Mouse (Mus musculus) kidney, embryonic 14.5 days (tissue): ENCODE data around the gene Gm5741. TPM values are rescaled to one million over a fixed set of nuclear protein-coding genes. Genes with fewer than 3 reads are reported as not detected.
A peak's percentile ranks its signal among the peaks of the same experiment; 100 is the strongest.

Source experiments
- ATAC-seq: fragments of 200-750 bp; cut with Nextera tagmentation; 2 replicates; pipeline ENCODE4 v1.8.0; 2017; ENCODE audit warnings: moderate number of reproducible peaks, mild to moderate bottlenecking, moderate TSS enrichment, moderate library complexity; ENCODE audit not compliant: low FRiP score, low TSS enrichment
- H3K27ac ChIP-seq: fragments of 300-500 bp; sonication (generic); 2 replicates; pipeline ENCODE4 v1.5.1; 2014; ENCODE audit warnings: low read depth, mild to moderate bottlenecking, low read length, moderate library complexity, mixed read lengths
- H3K27me3 ChIP-seq: fragments of 300-500 bp; sonication (generic); 2 replicates; pipeline ENCODE4 v1.6.1; 2014; ENCODE audit warnings: mild to moderate bottlenecking, low read length; ENCODE audit not compliant: control insufficient read depth, insufficient read depth
- H3K36me3 ChIP-seq: fragments of 300-500 bp; sonication (generic); 2 replicates; pipeline ENCODE4 v1.6.1; 2014; ENCODE audit warnings: low read length, mixed read lengths; ENCODE audit not compliant: control insufficient read depth, insufficient read depth
- H3K4me1 ChIP-seq: fragments of 300-500 bp; sonication (generic); 2 replicates; pipeline ENCODE4 v1.6.1; 2014; ENCODE audit warnings: low read length, mixed read lengths; ENCODE audit not compliant: control insufficient read depth, insufficient read depth
- H3K4me2 ChIP-seq: fragments of 300-500 bp; sonication (generic); replicated peaks from 2 replicates; pipeline ENCODE4 v1.6.1; 2014; ENCODE audit warnings: low read depth, mild to moderate bottlenecking, low read length
- H3K4me3 ChIP-seq: fragments of 300-500 bp; sonication (generic); 2 replicates; pipeline ENCODE4 v1.5.1; 2014; ENCODE audit warnings: mild to moderate bottlenecking, low read length
- H3K9ac ChIP-seq: fragments of 300-500 bp; sonication (generic); 2 replicates; pipeline ENCODE4 v1.6.1; 2014; ENCODE audit warnings: low read depth, mild to moderate bottlenecking, low read length, moderate library complexity
- H3K9me3 ChIP-seq: fragments of 300-500 bp; sonication (generic); 2 replicates; pipeline ENCODE4 v1.6.1; 2016; ENCODE audit warnings: low read length; ENCODE audit not compliant: control insufficient read depth
- WGBS: fragments of 180-500 bp; shearing (Covaris S2); extraction: QIAGEN DNeasy Blood & Tissue Kit; methylation state at CpG from one replicate; pipeline ENCODE4 v1.1.7; 2014; 5-methylcytosine and 5-hydroxymethylcytosine counted together
- polyA plus RNA-seq: library from polyadenylated mRNA; unstranded; fragments of >200 nt; fragmentation: Nextera tagmentation; extraction: Ambion mirVana; gene quantifications from 2 replicates; pipeline ENCODE4 v1.2.1, GENCODE M21; 2014

Gm5741 gene
- polyA plus RNA-seq, 1 experiment from 2014 or later, result 1.1 TPM

DNA sequence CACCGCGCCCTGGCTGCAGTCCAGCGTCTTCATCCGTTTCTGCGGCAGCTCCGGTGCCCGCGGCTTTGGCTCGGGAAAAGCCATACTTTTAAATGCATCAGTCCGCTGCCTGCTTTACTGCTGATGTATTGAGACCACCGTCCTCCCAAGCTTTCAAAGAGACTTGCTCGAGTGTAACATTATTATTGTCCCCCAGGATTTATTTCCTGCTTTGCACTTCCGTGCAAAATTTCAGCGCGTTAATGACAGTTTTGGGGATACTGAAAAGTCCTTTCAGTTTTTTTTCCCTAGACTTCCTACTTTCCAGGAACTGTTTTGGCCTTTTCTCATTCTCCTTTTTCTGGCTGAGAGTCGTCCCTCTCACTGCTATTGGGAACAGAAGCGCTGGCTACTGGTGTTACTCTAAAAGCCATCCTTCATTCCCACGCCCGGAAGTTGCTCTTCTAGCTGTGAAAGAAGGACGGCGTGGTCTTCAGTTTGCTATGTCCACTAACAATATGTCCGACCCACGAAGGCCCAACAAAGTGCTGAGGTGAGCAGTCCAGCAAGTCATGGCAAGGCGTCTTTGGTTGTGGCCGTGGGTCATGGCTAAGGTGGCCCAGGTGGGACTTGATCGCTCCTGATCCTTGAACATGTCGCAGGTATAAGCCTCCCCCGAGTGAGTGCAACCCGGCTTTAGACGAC is 12.9 kb upstream of the Gm5741 start, which contains the start of gene Wdr83os:
TSS of gene Wdr83os (plus strand) at position 209 of the 684 bp plus-strand sequence.
- Histone ChIP-seq H3K4me1 (peaks cover 11% of the 10 kb centered on the region; the same call in 1 of the 2 replicates), H3K36me3 (peaks cover 28% of the 10 kb centered on the region), H3K4me2 (peak within 1 kb of the TSS; percentile 88), H3K27me3 (no peaks in the 10 kb centered on the region), H3K27ac (peak within 1 kb of the TSS; percentile 79), H3K9ac (peak within 1 kb of the TSS; percentile 88), H3K4me3 (peak within 1 kb of the TSS; percentile 95), H3K9me3 (no peaks in the 10 kb centered on the region)
- ATAC-seq, result peak; percentile 0; the same call in 1 of the 2 replicates
- WGBS, result under 1% methylated on average over 30 of the region's 30 CpGs

DNA sequence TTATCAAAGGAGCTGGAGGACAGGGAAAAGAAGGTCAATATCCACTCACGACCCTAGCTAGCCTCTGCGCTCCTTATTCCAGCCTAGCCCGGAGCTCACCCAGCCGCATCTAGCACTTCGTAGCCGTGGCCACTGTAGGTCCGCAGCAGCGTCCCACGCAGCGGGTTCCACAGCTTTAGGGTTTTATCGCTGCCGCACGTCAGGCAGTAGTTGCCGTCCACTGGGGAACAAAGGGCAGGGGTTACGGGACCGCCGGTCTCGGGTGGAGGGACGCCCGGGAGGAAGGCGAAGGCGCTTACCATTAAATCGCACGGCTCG is 12.4 kb upstream of the Gm5741 start:
- Histone ChIP-seq H3K27me3 (no peaks in the 10 kb centered on the region), H3K9ac (peak overlapping the region; percentile 88), H3K4me2 (peak overlapping the region; percentile 88), H3K4me3 (peak overlapping the region; percentile 95), H3K4me1 (peaks cover 11% of the 10 kb centered on the region; the same call in 1 of the 2 replicates), H3K27ac (peak overlapping the region; percentile 79; the same call in 1 of the 2 replicates), H3K9me3 (no peaks in the 10 kb centered on the region), H3K36me3 (peaks cover 28% of the 10 kb centered on the region)
- no peak for ATAC-seq
- WGBS, result under 1% methylated on average over 25 of the region's 25 CpGs

GRCm38 (mm10) chr8:85076993-85077392 is 9.2 kb upstream of the Gm5741 start:
- no peak overlapping the region for H3K4me3 ChIP-seq
- H3K9me3 ChIP-seq, result no peaks in the 10 kb centered on the region
- H3K4me2 ChIP-seq, result no peak overlapping the region
- H3K9ac ChIP-seq, result no peak overlapping the region
- H3K27ac ChIP-seq, result no peak overlapping the region
- ATAC-seq, result no peak; the same call in 1 of the 2 replicates
- 2% methylated on average over 2 of the region's 2 CpGs for WGBS
- peaks cover 9% of the 10 kb centered on the region for H3K4me1 ChIP-seq
- H3K36me3 ChIP-seq, result peaks cover 45% of the 10 kb centered on the region
- no peaks in the 10 kb centered on the region for H3K27me3 ChIP-seq

- Histone ChIP-seq H3K4me1 (peaks cover 4% of the 10 kb centered on the region), H3K27ac (no peak overlapping the region), H3K4me3 (no peak overlapping the region), H3K9me3 (no peaks in the 10 kb centered on the region), H3K9ac (no peak overlapping the region), H3K4me2 (no peak overlapping the region), H3K27me3 (no peaks in the 10 kb centered on the region), H3K36me3 (peaks cover 45% of the 10 kb centered on the region)
- 83% methylated on average over 9 of the region's 9 CpGs for whole genome bisulfite sequencing
- no peak for ATAC-seq
Observed at GRCm38 (mm10) chr8:85076001-85076400, 8.2 kb upstream of the Gm5741 start.

DNA sequence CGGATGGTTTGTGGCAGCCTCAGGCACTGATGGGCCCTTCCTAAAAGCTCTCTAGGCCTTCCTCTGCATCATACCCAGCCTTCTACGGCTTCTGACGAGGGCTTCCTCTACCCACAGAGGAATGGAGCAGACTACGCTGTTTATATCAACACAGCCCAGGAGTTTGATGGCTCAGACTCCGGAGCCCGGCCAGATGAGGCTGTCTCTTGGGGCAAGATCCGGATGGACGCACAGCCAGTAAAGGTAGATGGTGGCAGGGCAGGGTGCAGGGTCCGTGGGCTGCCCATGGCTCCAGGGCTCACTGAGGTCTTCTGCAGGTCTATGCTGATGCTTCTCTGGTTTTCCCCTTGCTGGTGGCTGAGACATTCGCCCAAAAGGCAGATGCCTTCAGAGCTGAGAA is 6.8 kb upstream of the Gm5741 start:
- Histone ChIP-seq H3K9me3 (no peaks in the 10 kb centered on the region), H3K4me1 (peaks cover 2% of the 10 kb centered on the region), H3K36me3 (peaks cover 45% of the 10 kb centered on the region), H3K4me3 (no peak overlapping the region), H3K27me3 (no peaks in the 10 kb centered on the region), H3K4me2 (no peak overlapping the region), H3K27ac (no peak overlapping the region), H3K9ac (no peak overlapping the region)
- no peak for ATAC-seq
- WGBS, result 90% methylated on average over 10 of the region's 10 CpGs

- Histone ChIP-seq H3K4me2 (no peak overlapping the region), H3K27me3 (no peaks in the 10 kb centered on the region), H3K36me3 (peaks cover 45% of the 10 kb centered on the region), H3K9ac (no peak overlapping the region), H3K4me1 (no peaks in the 10 kb centered on the region; the same call in none of the 2 replicates), H3K4me3 (no peak overlapping the region), H3K27ac (no peak overlapping the region), H3K9me3 (no peaks in the 10 kb centered on the region)
- no peak for ATAC-seq
- 78% methylated on average over 10 of the region's 10 CpGs for WGBS
Observed at GRCm38 (mm10) chr8:85074167-85074566, 6.4 kb upstream of the Gm5741 start.

- no peak overlapping the region for H3K27ac ChIP-seq
- H3K27me3 ChIP-seq, result no peaks in the 10 kb centered on the region
- no peaks in the 10 kb centered on the region for H3K9me3 ChIP-seq
- no peak overlapping the region for H3K9ac ChIP-seq
- H3K4me1 ChIP-seq, result no peaks in the 10 kb centered on the region; the same call in none of the 2 replicates
- H3K4me2 ChIP-seq, result 0 out of 2 replicates have a peak overlapping the region, but pooled peaks have one; percentile 65
- no peak overlapping the region for H3K4me3 ChIP-seq
- peaks cover 39% of the 10 kb centered on the region for H3K36me3 ChIP-seq
- WGBS, result 90% methylated on average over 15 of the region's 15 CpGs
- ATAC-seq, result no peak
Observed at GRCm38 (mm10) chr8:85073041-85073612, 5.3 kb upstream of the Gm5741 start.

DNA sequence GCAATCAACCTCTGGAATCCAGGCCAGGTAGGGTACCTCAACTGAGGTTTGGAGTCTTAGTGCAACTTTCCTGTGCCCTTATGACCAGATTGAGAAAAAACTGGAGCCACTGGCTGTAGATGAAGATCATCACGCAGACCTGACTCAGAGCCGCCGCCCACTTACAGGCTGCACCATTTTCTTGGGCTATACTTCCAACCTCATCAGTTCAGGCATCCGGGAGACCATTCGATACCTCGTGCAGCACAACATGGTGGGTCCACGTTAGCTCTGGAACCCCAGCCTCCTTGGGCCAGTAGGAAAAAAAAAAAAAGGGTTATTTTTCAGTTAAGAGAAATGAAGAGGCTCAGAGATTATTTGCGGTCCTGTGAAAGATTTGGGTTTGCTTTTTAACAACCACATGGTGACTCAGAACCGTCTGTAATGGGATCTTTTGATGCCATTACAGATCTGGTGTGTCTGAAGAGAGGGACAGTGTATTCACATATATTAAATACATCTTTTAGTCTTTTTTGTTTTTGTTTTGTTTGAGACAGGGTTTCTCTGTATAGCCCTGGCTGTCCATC is 4.7 kb upstream of the Gm5741 start:
- ATAC-seq, result no peak
- H3K9ac ChIP-seq, result peak overlapping the region; percentile 94
- no peaks in the 10 kb centered on the region for H3K27me3 ChIP-seq
- no peaks in the 10 kb centered on the region for H3K9me3 ChIP-seq
- H3K36me3 ChIP-seq, result peaks cover 34% of the 10 kb centered on the region
- WGBS, result 38% methylated on average over 9 of the region's 9 CpGs
- peak overlapping the region; percentile 98; the same call in 1 of the 2 replicates for H3K27ac ChIP-seq
- no peaks in the 10 kb centered on the region; the same call in none of the 2 replicates for H3K4me1 ChIP-seq
- peak overlapping the region; percentile 65 for H3K4me2 ChIP-seq
- H3K4me3 ChIP-seq, result peak overlapping the region; percentile 93
